Mouse (Mus musculus) cerebellum, adult 11 months (tissue): ENCODE data around the gene Rufy4.
"Not testable (repeated sequence)": the region's sequence is repeated elsewhere in the genome, so short reads cannot be mapped to it uniquely, and the experiment has no call there.

ENCODE experiments used
- DNase-seq: peaks from one replicate; pipeline ENCODE4 v3.0.0; 2022

Rufy4 gene

GRCm38 (mm10) chr1:74151091-74151490 lies 25.8 kb downstream of the Rufy4 start:
- no peak for DNase-seq

GRCm38 (mm10) chr1:74153461-74154184 lies 28.3 kb downstream of the Rufy4 start, which contains the start of gene Cxcr2:
Gene Cxcr2 (plus strand): TSS chr1:74153989.
- no peak for DNase-seq

GRCm38 (mm10) chr1:74155435-74156012 lies 30.2 kb downstream of the Rufy4 start:
- DNase-seq, result no peak

GRCm38 (mm10) chr1:74156381-74156910 lies 31.1 kb downstream of the Rufy4 start:
- no peak for DNase-seq

- not testable (repeated sequence) for DNase-seq
These were observed 34.3 kb downstream of the Rufy4 start for GRCm38 (mm10) chr1:74159613-74160012.

GRCm38 (mm10) chr1:74160036-74160435 lies 34.7 kb downstream of the Rufy4 start:
- no peak for DNase-seq

GRCm38 (mm10) chr1:74167136-74167535 lies 41.8 kb downstream of the Rufy4 start:
- DNase-seq, result peak; percentile 2

GRCm38 (mm10) chr1:74169721-74170120 lies 44.4 kb downstream of the Rufy4 start:
- DNase-seq, result no peak

- no peak for DNase-seq
These were observed 47.4 kb downstream of the Rufy4 start for GRCm38 (mm10) chr1:74172722-74173121.

GRCm38 (mm10) chr1:74175731-74176130 lies 50.4 kb downstream of the Rufy4 start:
- no peak for DNase-seq

GRCm38 (mm10) chr1:74178618-74179017 lies 53.3 kb downstream of the Rufy4 start:
- DNase-seq, result no peak

GRCm38 (mm10) chr1:74179624-74180408 lies 54.5 kb downstream of the Rufy4 start:
- DNase-seq, result no peak

- DNase-seq, result no peak
These were observed 56.1 kb downstream of the Rufy4 start for GRCm38 (mm10) chr1:74181462-74181861.

GRCm38 (mm10) chr1:74183006-74183405 lies 57.7 kb downstream of the Rufy4 start:
- no peak for DNase-seq

- DNase-seq, result no peak
These were observed 65.1 kb downstream of the Rufy4 start for GRCm38 (mm10) chr1:74190471-74190870.

GRCm38 (mm10) chr1:74192711-74193110 lies 67.4 kb downstream of the Rufy4 start:
- DNase-seq, result no peak

GRCm38 (mm10) chr1:74194445-74194844 lies 69.1 kb downstream of the Rufy4 start, which contains the start of gene Cxcr1:
Gene Cxcr1 (minus strand): TSS chr1:74194631.
- DNase-seq, result no peak

- no peak for DNase-seq
These were observed 70.6 kb downstream of the Rufy4 start for GRCm38 (mm10) chr1:74195961-74196360.

- no peak for DNase-seq
These were observed 71.5 kb downstream of the Rufy4 start for GRCm38 (mm10) chr1:74196621-74197419.
